Mouse (Mus musculus) kidney, postnatal 0 days (tissue): ENCODE measurements at regions not wholly inside any gene's neighbourhood (a gene's known extent, or its start where the extent isn't known, plus 50 kb on each side); places are given as distances from the start of the nearest gene placed in this dataset.

Experiments
- ATAC-seq: fragments of 200-750 bp; cut with Nextera tagmentation; replicated peaks from 2 replicates; pipeline ENCODE4 v1.8.0; 2017; ENCODE audit warnings: low read depth, moderate number of reproducible peaks, moderate TSS enrichment, moderate library complexity; ENCODE audit not compliant: low FRiP score
- DNase-seq: peaks from one replicate; pipeline ENCODE4 v3.0.0-alpha.2; 2016; ENCODE audit warnings: low spot score
- H3K27ac ChIP-seq: fragments of 300-500 bp; sonication (generic); 2 replicates; pipeline ENCODE4 v1.5.1; 2014; ENCODE audit warnings: mild to moderate bottlenecking
- H3K27me3 ChIP-seq: fragments of 300-500 bp; sonication (generic); 2 replicates; pipeline ENCODE4 v1.6.1; 2014; ENCODE audit warnings: low read length, mixed read lengths; ENCODE audit not compliant: insufficient read depth
- H3K36me3 ChIP-seq: fragments of 300-500 bp; sonication (generic); 2 replicates; pipeline ENCODE4 v1.6.1; 2014; ENCODE audit warnings: low read length, mixed read lengths; ENCODE audit not compliant: insufficient read depth
- H3K4me1 ChIP-seq: fragments of 300-500 bp; sonication (generic); replicated peaks from 2 replicates; pipeline ENCODE4 v1.6.1; 2014; ENCODE audit warnings: antibody characterized with exemption, low read length, mixed read lengths; ENCODE audit not compliant: insufficient read depth
- H3K4me2 ChIP-seq: fragments of 300-500 bp; sonication (generic); 2 replicates; pipeline ENCODE4 v1.6.1; 2014; ENCODE audit warnings: mild to moderate bottlenecking, low read length, moderate library complexity, mixed read lengths
- H3K4me3 ChIP-seq: fragments of 300-500 bp; sonication (generic); replicated peaks from 2 replicates; pipeline ENCODE4 v1.5.1; 2014; ENCODE audit warnings: low read depth, low read length
- H3K9ac ChIP-seq: fragments of 300-500 bp; sonication (generic); 2 replicates; pipeline ENCODE4 v1.6.1; 2014; ENCODE audit warnings: low read depth, low read length
- H3K9me3 ChIP-seq: fragments of 300-500 bp; sonication (generic); replicated peaks from 2 replicates; pipeline ENCODE4 v1.6.1; 2016; ENCODE audit warnings: low read length, inconsistent platforms, mixed read lengths
- CTCF ChIP-seq: IDR thresholded peaks from 2 replicates; pipeline ENCODE4 v1.5.1; 2016; ENCODE audit warnings: antibody characterized with exemption, low read depth, mild to moderate bottlenecking, moderate library complexity
- WGBS: fragments of 180-500 bp; shearing (Covaris S2); extraction: QIAGEN DNeasy Blood & Tissue Kit; methylation state at CpG from one replicate; pipeline ENCODE4 v1.1.7; 2014; 5-methylcytosine and 5-hydroxymethylcytosine counted together

GRCm38 (mm10) chr10:19216240-19216639 lies 140.1 kb upstream of the Olig3 start:
- ATAC-seq (no peak), DNase-seq (no peak)
- Histone ChIP-seq H3K27me3 (no peaks in the 10 kb centered on the region), H3K36me3 (no peaks in the 10 kb centered on the region), H3K4me2 (no peak overlapping the region), H3K4me1 (no peaks in the 10 kb centered on the region), H3K9ac (no peak overlapping the region), H3K27ac (no peak overlapping the region), H3K9me3 (no peaks in the 10 kb centered on the region), H3K4me3 (no peak overlapping the region)
- TF ChIP-seq CTCF: no peak
- 87% methylated on average over 5 of the region's 5 CpGs for WGBS

GRCm38 (mm10) chr10:19209751-19210150 lies 146.6 kb upstream of the Olig3 start:
- no peaks in the 10 kb centered on the region for H3K27me3 ChIP-seq
- no peak for TF ChIP-seq CTCF
- H3K4me1 ChIP-seq: no peaks in the 10 kb centered on the region
- no peak overlapping the region for H3K27ac ChIP-seq
- H3K4me2 ChIP-seq: no peak overlapping the region
- no peaks in the 10 kb centered on the region for H3K36me3 ChIP-seq
- 86% methylated on average over 2 of the region's 2 CpGs for WGBS
- ATAC-seq (no peak), DNase-seq (no peak)
- no peak overlapping the region for H3K9ac ChIP-seq
- no peaks in the 10 kb centered on the region for H3K9me3 ChIP-seq
- H3K4me3 ChIP-seq: no peak overlapping the region

- no peak overlapping the region for H3K4me2 ChIP-seq
- no peak overlapping the region for H3K4me3 ChIP-seq
- TF ChIP-seq CTCF: no peak
- no peaks in the 10 kb centered on the region for H3K36me3 ChIP-seq
- no peak overlapping the region for H3K27ac ChIP-seq
- H3K27me3 ChIP-seq: no peaks in the 10 kb centered on the region
- 21% methylated on average over 12 of the region's 12 CpGs for WGBS
- H3K4me1 ChIP-seq: no peaks in the 10 kb centered on the region
- H3K9ac ChIP-seq: no peak overlapping the region
- ATAC-seq (no peak), DNase-seq (peak; percentile 10)
- no peaks in the 10 kb centered on the region for H3K9me3 ChIP-seq
These were observed 148.1 kb upstream of the Olig3 start for GRCm38 (mm10) chr10:19208101-19208722.

GRCm38 (mm10) chr10:19207505-19207904 lies 148.8 kb upstream of the Olig3 start:
- ATAC-seq: no peak
- no peak overlapping the region for H3K4me3 ChIP-seq
- H3K9me3 ChIP-seq: no peaks in the 10 kb centered on the region
- no peak for DNase-seq
- no peak overlapping the region for H3K27ac ChIP-seq
- no peaks in the 10 kb centered on the region for H3K27me3 ChIP-seq
- no peaks in the 10 kb centered on the region for H3K4me1 ChIP-seq
- H3K36me3 ChIP-seq: no peaks in the 10 kb centered on the region
- no peak overlapping the region for H3K4me2 ChIP-seq
- TF ChIP-seq CTCF: no peak
- no peak overlapping the region for H3K9ac ChIP-seq
- WGBS: 81% methylated on average over 2 of the region's 2 CpGs

GRCm38 (mm10) chr10:19200311-19200710 lies 156.0 kb upstream of the Olig3 start:
- Histone ChIP-seq H3K36me3 (no peaks in the 10 kb centered on the region), H3K4me3 (no peak overlapping the region), H3K27me3 (no peaks in the 10 kb centered on the region), H3K9ac (no peak overlapping the region), H3K4me1 (no peaks in the 10 kb centered on the region), H3K4me2 (no peak overlapping the region), H3K27ac (no peak overlapping the region), H3K9me3 (no peaks in the 10 kb centered on the region)
- no peak for TF ChIP-seq CTCF
- DNase-seq (no peak), ATAC-seq (no peak)
- WGBS: 92% methylated on average over 2 of the region's 2 CpGs

GRCm38 (mm10) chr10:19195676-19196075 lies 160.7 kb upstream of the Olig3 start:
- DNase-seq: no peak
- no peak for ATAC-seq
- no peak overlapping the region for H3K4me3 ChIP-seq
- H3K27ac ChIP-seq: no peak overlapping the region
- H3K36me3 ChIP-seq: no peaks in the 10 kb centered on the region
- H3K4me2 ChIP-seq: no peak overlapping the region
- H3K4me1 ChIP-seq: no peaks in the 10 kb centered on the region
- no peak for TF ChIP-seq CTCF
- WGBS: 71% methylated on average over 7 of the region's 7 CpGs
- no peaks in the 10 kb centered on the region for H3K9me3 ChIP-seq
- no peak overlapping the region for H3K9ac ChIP-seq
- no peaks in the 10 kb centered on the region for H3K27me3 ChIP-seq

- DNase-seq: no peak
- no peaks in the 10 kb centered on the region for H3K4me1 ChIP-seq
- H3K27me3 ChIP-seq: no peaks in the 10 kb centered on the region
- H3K9ac ChIP-seq: no peak overlapping the region
- no peak for TF ChIP-seq CTCF
- no peaks in the 10 kb centered on the region for H3K9me3 ChIP-seq
- 89% methylated on average over 3 of the region's 3 CpGs for WGBS
- H3K27ac ChIP-seq: no peak overlapping the region
- H3K4me2 ChIP-seq: no peak overlapping the region
- ATAC-seq: no peak
- H3K36me3 ChIP-seq: no peaks in the 10 kb centered on the region
- no peak overlapping the region for H3K4me3 ChIP-seq
These were observed 161.7 kb upstream of the Olig3 start for GRCm38 (mm10) chr10:19194646-19195045.
